Mouse (Mus musculus): ENCODE results near the gene Frem1.

GRCm38 (mm10) chr4:82860566-82860965 is 191.6 kb downstream of the Frem1 start:
- TF ChIP-seq CTCF (IDR thresholded peaks at IDR 0.05; ENCODE audit: low read depth, low read length) (no peak), POLR2AphosphoS5 (IDR thresholded peaks at IDR 0.05; ENCODE audit: insufficient replicate concordance, low read depth, low read length) (no peak)
